Mouse (Mus musculus): Measurements from ENCODE around the gene Six5.

DNA sequence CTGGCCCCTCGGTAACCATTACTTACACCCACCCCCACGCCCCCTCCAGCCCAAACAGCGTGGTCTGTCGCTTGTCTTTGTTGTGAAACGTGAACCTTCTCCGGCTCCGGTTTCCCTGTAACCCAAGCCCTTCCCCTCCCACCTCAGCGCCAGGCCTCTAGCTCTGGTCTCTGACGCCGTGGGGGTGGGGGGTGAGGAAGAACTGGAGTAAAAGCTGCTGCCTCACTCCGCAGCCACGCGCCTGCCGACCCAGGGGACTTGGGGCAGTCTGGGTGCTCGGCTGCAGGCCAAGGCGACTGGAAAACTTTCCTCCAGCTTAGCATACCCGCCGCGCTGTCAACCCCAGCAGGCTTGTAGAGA lies 1.3 kb downstream of the Six5 start:
- TF ChIP-seq POLR2A (IDR thresholded peaks at IDR 0.05; ENCODE audit: extremely low read depth, insufficient read depth, low read length) (no peak), CTCF (IDR thresholded peaks at IDR 0.05; ENCODE audit: extremely low read depth, insufficient read depth, low read length) (no peak)
